Mouse (Mus musculus) monocyte, adult 2 months (primary cell): ENCODE data around the gene Pam.

Source experiments
- DNase-seq, 2 experiments: peaks; one replicate each; pipeline ENCODE4 v3.0.0; 2022; ENCODE audit warnings: low spot score in 2 of 2, low read depth in 1 of 2

Pam gene

GRCm38 (mm10) chr1:97834354-97834822 is 261.1 kb downstream of the Pam start:
- no peak for DNase-seq

- DNase-seq: no peak
Measured at GRCm38 (mm10) chr1:97833466-97834353, 261.7 kb downstream of the Pam start.

- no peak for DNase-seq
Measured at GRCm38 (mm10) chr1:97828087-97828486, 267.4 kb downstream of the Pam start.

- DNase-seq: no peak
Measured at GRCm38 (mm10) chr1:97827566-97827965, 267.9 kb downstream of the Pam start.

GRCm38 (mm10) chr1:97822904-97823303 is 272.5 kb downstream of the Pam start:
- DNase-seq: no peak

- DNase-seq: no peak
Measured at GRCm38 (mm10) chr1:97822203-97822602, 273.2 kb downstream of the Pam start.

GRCm38 (mm10) chr1:97821282-97821681 is 274.2 kb downstream of the Pam start:
- no peak for DNase-seq

GRCm38 (mm10) chr1:97809255-97809912 is 286.1 kb downstream of the Pam start:
- no peak for DNase-seq

- no peak for DNase-seq
Measured at GRCm38 (mm10) chr1:97804520-97804919, 290.9 kb downstream of the Pam start.

- no peak for DNase-seq
Measured at GRCm38 (mm10) chr1:97802207-97802902, 293.1 kb downstream of the Pam start.

- no peak for DNase-seq
Measured at GRCm38 (mm10) chr1:97795936-97796335, 299.5 kb downstream of the Pam start.

GRCm38 (mm10) chr1:97794110-97794509 is 301.3 kb downstream of the Pam start:
- no peak for DNase-seq

- no peak for DNase-seq
Measured at GRCm38 (mm10) chr1:97788490-97788889, 307.0 kb downstream of the Pam start.

- DNase-seq: no peak
Measured at GRCm38 (mm10) chr1:97787674-97788073, 307.8 kb downstream of the Pam start.

GRCm38 (mm10) chr1:97785685-97786393 is 309.6 kb downstream of the Pam start:
- no peak for DNase-seq

- no peak for DNase-seq
Measured at GRCm38 (mm10) chr1:97784928-97785327, 310.5 kb downstream of the Pam start.

GRCm38 (mm10) chr1:97781674-97782073 is 313.8 kb downstream of the Pam start:
- no peak for DNase-seq

- DNase-seq: no peak
Measured at GRCm38 (mm10) chr1:97773973-97774372, 321.5 kb downstream of the Pam start.

GRCm38 (mm10) chr1:97773362-97773761 is 322.1 kb downstream of the Pam start:
- no peak for DNase-seq

GRCm38 (mm10) chr1:97771727-97772126 is 323.7 kb downstream of the Pam start:
- DNase-seq: no peak

GRCm38 (mm10) chr1:97771118-97771517 is 324.3 kb downstream of the Pam start:
- no peak for DNase-seq
